Mouse (Mus musculus): ENCODE results near the gene Axl. TPM values are rescaled to one million over a fixed set of nuclear protein-coding genes. Genes with fewer than 3 reads are reported as not detected.

The Axl gene
- polyA plus RNA-seq, 1 experiment: 232 TPM

DNA sequence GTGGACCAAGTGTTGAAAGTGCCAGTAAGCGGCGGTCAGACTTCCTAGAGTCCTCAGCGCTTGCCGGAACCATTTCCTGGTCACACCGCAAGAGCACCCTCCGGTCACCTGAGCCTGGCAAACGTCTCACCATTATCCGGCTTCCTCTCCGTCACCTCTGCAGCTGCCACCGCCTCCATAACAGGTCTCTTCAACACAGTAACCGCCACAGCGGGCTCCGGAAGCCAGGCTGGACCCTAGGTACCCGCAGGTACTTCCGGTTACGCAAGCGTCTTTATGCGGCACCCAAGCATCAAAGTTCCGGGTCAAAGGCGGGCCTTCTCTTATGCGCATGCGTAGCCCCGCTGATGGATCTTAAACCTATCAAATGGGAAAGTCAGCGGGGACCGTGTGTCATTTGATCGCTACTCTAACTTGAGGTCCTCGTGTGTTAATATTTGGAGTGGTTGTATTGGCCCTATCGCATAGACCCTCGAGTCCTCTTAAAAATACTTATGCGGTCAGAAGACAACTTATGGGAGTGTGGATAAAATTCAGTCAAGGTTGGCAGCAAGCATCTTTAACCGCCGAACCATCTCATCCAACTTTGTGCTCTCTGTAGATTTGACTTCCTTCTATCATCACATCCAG lies 69.6 kb downstream of the Axl start, which contains the start of gene Ccdc97:
TSS of gene Ccdc97 (minus strand) at position 301 of the 630 bp plus-strand sequence.
- H3K4me1 ChIP-seq (ENCODE audit: control insufficient read depth, insufficient read depth, low read length): no peaks in the 10 kb centered on the region; the same call in 1 of the 2 replicates
- peak within 1 kb of the TSS; percentile 74 for H3K4me3 ChIP-seq (ENCODE audit: insufficient read depth, low read length)
- no peak for TF ChIP-seq CTCF (IDR thresholded peaks at IDR 0.05; ENCODE audit: borderline replicate concordance, insufficient read depth, low read length)
- TF ChIP-seq POLR2A (IDR thresholded peaks at IDR 0.05; ENCODE audit: low read depth, low read length): peak; percentile 74; the same call in 1 of the 2 replicates
- peak within 1 kb of the TSS; percentile 75 for H3K27ac ChIP-seq (ENCODE audit: insufficient read depth, low read length)

DNA sequence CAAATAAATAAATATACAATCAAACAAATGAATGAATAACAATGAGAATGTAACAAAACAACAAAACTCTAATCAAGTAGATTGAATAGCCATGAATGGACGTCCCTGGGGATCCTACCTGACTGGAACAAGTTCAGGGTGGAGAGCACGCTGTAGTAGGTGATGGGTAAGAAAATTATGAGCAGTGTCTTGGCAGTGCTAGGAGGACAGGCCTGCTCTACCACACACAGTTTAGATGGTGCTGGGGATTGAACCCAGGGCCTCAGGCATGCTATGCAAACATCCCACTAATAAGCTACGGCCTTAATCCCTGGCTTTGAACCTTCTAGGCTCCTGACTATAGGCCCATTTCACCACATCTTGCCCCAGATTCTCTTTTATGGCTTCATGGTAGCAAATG lies 71.0 kb downstream of the Axl start:
- Histone ChIP-seq H3K4me3 (ENCODE audit: insufficient read depth, low read length) (no peak overlapping the region), H3K27ac (ENCODE audit: insufficient read depth, low read length) (no peak overlapping the region), H3K4me1 (ENCODE audit: control insufficient read depth, insufficient read depth, low read length) (no peaks in the 10 kb centered on the region; the same call in 1 of the 2 replicates)
- TF ChIP-seq POLR2A (IDR thresholded peaks at IDR 0.05; ENCODE audit: low read depth, low read length) (no peak), CTCF (IDR thresholded peaks at IDR 0.05; ENCODE audit: borderline replicate concordance, insufficient read depth, low read length) (no peak)

DNA sequence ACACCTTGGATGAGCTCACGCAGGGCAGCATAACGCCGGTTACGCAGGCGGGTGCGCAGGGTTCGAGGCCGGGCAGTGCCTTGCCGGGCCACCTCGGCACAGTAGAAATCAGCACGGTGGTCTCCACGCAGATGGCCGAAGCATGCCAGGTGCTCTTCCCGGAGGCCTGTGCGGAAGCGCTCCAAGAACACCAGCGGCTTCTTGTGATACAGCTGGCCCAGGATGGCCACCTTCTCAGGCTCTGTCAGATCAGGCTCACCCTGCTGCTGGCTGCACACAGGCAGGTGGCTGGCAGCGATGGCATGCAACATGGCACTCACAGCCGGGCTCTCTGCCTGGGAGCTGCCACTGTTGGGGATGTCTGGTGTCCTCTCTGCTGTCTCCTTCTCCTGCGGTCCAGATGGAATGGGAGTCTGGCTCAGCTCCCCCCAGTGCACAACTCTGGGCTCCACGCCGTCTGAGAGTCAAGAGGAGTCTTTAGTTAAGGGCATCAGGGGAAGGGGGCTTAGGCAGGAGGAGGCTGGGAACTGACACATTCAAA lies 72.7 kb downstream of the Axl start:
- TF ChIP-seq CTCF (IDR thresholded peaks at IDR 0.05; ENCODE audit: borderline replicate concordance, insufficient read depth, low read length) (no peak), POLR2A (IDR thresholded peaks at IDR 0.05; ENCODE audit: low read depth, low read length) (no peak)
- peaks cover 6% of the 10 kb centered on the region for H3K4me1 ChIP-seq (ENCODE audit: control insufficient read depth, insufficient read depth, low read length)
- no peak overlapping the region for H3K4me3 ChIP-seq (ENCODE audit: insufficient read depth, low read length)
- no peak overlapping the region for H3K27ac ChIP-seq (ENCODE audit: insufficient read depth, low read length)

DNA sequence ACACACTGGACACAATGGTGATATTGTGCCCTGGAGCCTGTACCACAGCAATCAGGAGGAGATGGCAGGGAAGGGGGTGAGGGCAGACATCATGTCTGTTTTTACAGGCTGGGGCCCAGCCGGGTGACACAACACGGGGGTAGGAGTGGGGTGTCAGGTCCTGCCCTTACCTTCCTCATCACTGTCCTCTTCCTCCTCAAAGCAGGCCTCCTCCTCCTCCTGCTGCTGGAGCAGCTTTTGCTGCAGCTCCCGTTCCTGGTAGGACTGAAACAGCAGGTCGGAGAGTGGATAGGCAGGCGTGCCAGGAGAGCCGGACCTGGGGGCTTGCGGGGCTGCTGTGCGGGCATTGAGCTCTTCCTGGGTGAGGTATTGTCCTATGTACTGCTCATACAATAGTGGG lies 73.9 kb downstream of the Axl start:
- Histone ChIP-seq H3K27ac (ENCODE audit: insufficient read depth, low read length) (no peak overlapping the region), H3K4me3 (ENCODE audit: insufficient read depth, low read length) (no peak overlapping the region), H3K4me1 (ENCODE audit: control insufficient read depth, insufficient read depth, low read length) (peaks cover 11% of the 10 kb centered on the region)
- TF ChIP-seq CTCF (IDR thresholded peaks at IDR 0.05; ENCODE audit: borderline replicate concordance, insufficient read depth, low read length) (no peak), POLR2A (IDR thresholded peaks at IDR 0.05; ENCODE audit: low read depth, low read length) (no peak)

DNA sequence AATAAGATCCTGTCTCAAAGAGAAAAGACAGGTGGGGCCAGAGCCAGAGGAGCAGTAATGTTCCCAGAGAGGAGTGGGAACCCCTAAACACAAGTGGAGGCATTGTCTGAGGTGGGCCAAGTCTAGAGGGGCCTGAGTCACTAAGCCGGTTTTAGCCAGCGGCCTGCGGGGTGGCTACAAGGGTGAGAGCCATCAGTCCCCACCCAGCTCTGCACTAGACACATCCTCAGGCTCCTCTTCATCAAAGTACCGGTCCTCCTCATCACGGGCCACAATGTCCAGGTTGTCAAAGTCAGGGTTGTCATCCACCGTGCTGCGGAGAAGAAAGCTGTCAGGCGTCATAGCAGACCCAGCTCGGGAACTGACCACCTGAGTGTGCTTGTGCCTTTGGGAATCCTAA lies 75.7 kb downstream of the Axl start:
- Histone ChIP-seq H3K27ac (ENCODE audit: insufficient read depth, low read length) (no peak overlapping the region), H3K4me3 (ENCODE audit: insufficient read depth, low read length) (no peak overlapping the region), H3K4me1 (ENCODE audit: control insufficient read depth, insufficient read depth, low read length) (peaks cover 11% of the 10 kb centered on the region)
- TF ChIP-seq CTCF (IDR thresholded peaks at IDR 0.05; ENCODE audit: borderline replicate concordance, insufficient read depth, low read length) (no peak), POLR2A (IDR thresholded peaks at IDR 0.05; ENCODE audit: low read depth, low read length) (no peak)

DNA sequence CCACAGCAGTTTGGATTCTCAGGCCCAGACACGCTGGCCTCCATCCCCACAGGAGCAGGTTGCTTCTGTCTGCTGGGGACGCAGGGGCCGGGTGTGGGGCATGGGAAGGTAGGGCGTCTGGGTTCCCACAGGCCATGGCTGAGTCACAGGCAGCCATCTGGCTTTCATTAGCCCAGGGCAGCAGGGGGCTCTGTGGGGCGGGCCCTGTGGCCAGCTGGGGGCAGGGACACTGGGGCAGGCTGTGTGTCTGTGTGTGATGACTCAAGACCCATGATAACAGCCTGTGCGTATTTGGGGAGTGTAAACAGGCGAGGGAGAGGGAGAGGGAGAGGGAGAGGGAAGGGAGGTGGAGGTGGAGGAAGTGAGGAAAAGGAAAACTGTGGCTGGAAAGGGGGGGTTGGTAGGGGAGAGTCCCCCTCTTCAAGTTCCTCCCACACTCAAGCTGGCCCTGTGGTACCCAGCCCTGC lies 76.7 kb downstream of the Axl start:
- TF ChIP-seq POLR2A (IDR thresholded peaks at IDR 0.05; ENCODE audit: low read depth, low read length) (no peak), CTCF (IDR thresholded peaks at IDR 0.05; ENCODE audit: borderline replicate concordance, insufficient read depth, low read length) (no peak)
- Histone ChIP-seq H3K4me1 (ENCODE audit: control insufficient read depth, insufficient read depth, low read length) (peaks cover 17% of the 10 kb centered on the region), H3K4me3 (ENCODE audit: insufficient read depth, low read length) (no peak overlapping the region), H3K27ac (ENCODE audit: insufficient read depth, low read length) (peak overlapping the region; percentile 48)

DNA sequence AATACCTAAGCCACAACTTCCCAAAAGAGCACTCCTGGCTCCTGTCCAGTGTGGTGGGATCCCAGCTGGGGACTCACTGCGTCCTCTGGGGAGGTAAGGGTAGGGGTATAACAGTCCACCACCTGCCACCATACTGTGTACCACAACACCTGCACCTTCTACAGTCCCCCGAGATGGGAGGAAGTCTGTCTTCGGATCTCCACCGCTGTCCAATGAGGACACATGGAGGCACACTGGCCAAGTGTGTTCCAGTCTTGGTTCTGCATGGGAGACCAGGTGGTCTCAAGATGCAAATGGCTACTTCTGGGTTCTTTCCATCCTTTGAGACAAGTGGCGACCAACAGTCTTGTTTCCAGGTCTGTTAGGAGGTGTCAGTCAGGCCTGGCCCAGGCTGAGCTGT lies 77.3 kb downstream of the Axl start:
- Histone ChIP-seq H3K4me3 (ENCODE audit: insufficient read depth, low read length) (no peak overlapping the region), H3K27ac (ENCODE audit: insufficient read depth, low read length) (peak overlapping the region; percentile 48), H3K4me1 (ENCODE audit: control insufficient read depth, insufficient read depth, low read length) (peaks cover 17% of the 10 kb centered on the region)
- TF ChIP-seq CTCF (IDR thresholded peaks at IDR 0.05; ENCODE audit: borderline replicate concordance, insufficient read depth, low read length) (no peak), POLR2A (IDR thresholded peaks at IDR 0.05; ENCODE audit: low read depth, low read length) (0 out of 2 replicates have a peak, but pooled peaks have one; percentile 25)

DNA sequence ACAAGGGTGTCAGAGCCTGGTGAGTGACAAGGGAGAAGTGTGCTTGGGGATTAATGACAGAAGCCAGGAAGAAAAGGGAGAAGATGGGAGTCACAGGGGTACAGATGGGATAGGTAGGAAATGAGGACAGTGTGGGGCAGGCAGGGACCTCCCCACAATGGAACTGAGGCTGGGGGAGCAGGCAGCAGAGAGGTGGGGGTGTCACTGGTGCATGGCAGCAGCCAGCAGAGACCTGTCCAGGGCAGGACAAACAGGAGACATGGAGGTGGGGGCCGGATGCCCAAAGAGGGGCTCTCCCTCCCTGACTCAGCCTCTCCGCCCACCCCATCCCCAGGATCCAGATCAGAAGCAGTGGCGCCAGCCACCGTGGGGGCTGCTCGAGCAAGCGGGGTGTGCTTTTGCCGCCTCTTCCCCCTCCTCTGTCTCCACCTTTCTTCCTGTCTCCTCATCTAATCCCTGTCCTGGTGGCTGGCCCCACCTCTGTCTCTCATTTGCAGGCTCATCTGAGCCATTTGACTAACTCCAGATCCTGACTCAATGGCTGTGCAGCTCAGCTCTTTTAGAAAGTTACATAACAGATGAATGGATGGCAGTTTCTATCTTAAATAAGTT lies 77.9 kb downstream of the Axl start:
- TF ChIP-seq CTCF (IDR thresholded peaks at IDR 0.05; ENCODE audit: borderline replicate concordance, insufficient read depth, low read length) (no peak), POLR2A (IDR thresholded peaks at IDR 0.05; ENCODE audit: low read depth, low read length) (no peak; the same call in 1 of the 2 replicates)

DNA sequence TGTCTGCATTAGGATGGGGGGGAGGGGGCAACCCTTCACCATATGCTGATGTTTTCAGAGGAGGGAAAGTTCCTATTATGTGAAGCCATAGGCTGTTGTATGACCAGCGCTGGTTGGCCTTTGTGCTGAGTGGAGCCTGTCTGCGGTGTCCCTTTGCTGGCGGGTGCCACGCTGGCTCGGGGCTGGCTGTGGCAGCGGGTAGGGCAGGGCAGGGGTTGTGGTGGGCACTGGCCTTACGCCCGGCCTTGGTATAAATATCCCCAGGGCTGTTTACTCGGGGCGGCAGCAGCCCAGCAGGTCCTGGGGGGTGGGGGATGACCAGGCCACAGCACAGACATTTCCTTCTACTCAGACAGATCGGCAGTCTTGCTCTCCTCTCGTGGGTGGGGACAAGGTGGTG lies 78.5 kb downstream of the Axl start:
- Histone ChIP-seq H3K27ac (ENCODE audit: insufficient read depth, low read length) (no peak overlapping the region), H3K4me1 (ENCODE audit: control insufficient read depth, insufficient read depth, low read length) (peaks cover 22% of the 10 kb centered on the region), H3K4me3 (ENCODE audit: insufficient read depth, low read length) (no peak overlapping the region)
- no peak for TF ChIP-seq POLR2A (IDR thresholded peaks at IDR 0.05; ENCODE audit: low read depth, low read length)
- no peak for TF ChIP-seq CTCF (IDR thresholded peaks at IDR 0.05; ENCODE audit: borderline replicate concordance, insufficient read depth, low read length)

More for the DNA sequence above, 77.9 kb downstream of the Axl start:
- peaks cover 17% of the 10 kb centered on the region for H3K4me1 ChIP-seq (ENCODE audit: control insufficient read depth, insufficient read depth, low read length)
- peak overlapping the region; percentile 48 for H3K27ac ChIP-seq (ENCODE audit: insufficient read depth, low read length)
- no peak overlapping the region for H3K4me3 ChIP-seq (ENCODE audit: insufficient read depth, low read length)

Data from embryonic fibroblast, embryonic 13.5 days (primary cell).